In genomic region chr3:103858881-103859801, GRCm38 (mm10) we compare ENCODE assay signal across 9 mouse cellular contexts. TPM values are rescaled to one million over a fixed set of nuclear protein-coding genes. Genes with fewer than 3 reads are reported as not detected.
DNase-seq lines count a peak whose midpoint lies in the region; ATAC-seq lines count a peak whose summit lies in the region.
"Had no signal": no experiment of that assay in that cellular context is flagged by ENCODE, and none has a peak within 500 bp of the region (broad histone marks: within the 10 kb centered on the region; RNA-seq: fewer than 3 reads in every experiment).

TSS of gene Ptpn22 (plus strand) at chr3:103859795.

- H3K4me1 ChIP-seq in lung, embryonic 15.5 days: no peaks in the 10 kb centered on the region
- H3K4me1 ChIP-seq: neural tube, embryonic 15.5 days had no signal

- 53% methylated on average over 12 of the region's 12 CpGs for WGBS in lung, embryonic 15.5 days

- no peaks in the 10 kb centered on the region for H3K27me3 ChIP-seq in lung, embryonic 15.5 days
- H3K27me3 ChIP-seq in splenic B cell, adult 2 months (ENCODE audit: control insufficient read depth, insufficient read depth, low read length, poor library complexity, severe bottlenecking): no peaks in the 10 kb centered on the region
- H3K27me3 ChIP-seq: neural tube, embryonic 15.5 days had no signal

- no peaks in the 10 kb centered on the region for H3K9me3 ChIP-seq in lung, embryonic 15.5 days
- H3K9me3 ChIP-seq: neural tube, embryonic 15.5 days had no signal

- no peak within 1 kb of the TSS for H3K9ac ChIP-seq in lung, embryonic 15.5 days
- H3K9ac ChIP-seq: neural tube, embryonic 15.5 days had no signal

- no peak for ATAC-seq in lung, embryonic 15.5 days (ENCODE audit: borderline replicate concordance, extremely low read depth, low FRiP score, low TSS enrichment)

- 0 out of 2 replicates have a peak within 1 kb of the TSS, but pooled peaks have one; percentile 29 for H3K27ac ChIP-seq in lung, embryonic 15.5 days
- H3K27ac ChIP-seq: neural tube, embryonic 15.5 days had no signal

- H3K36me3 ChIP-seq in lung, embryonic 15.5 days: no peaks in the 10 kb centered on the region
- H3K36me3 ChIP-seq in splenic B cell, adult 2 months (ENCODE audit: control insufficient read depth, insufficient read depth, low read length, poor library complexity, severe bottlenecking): no peaks in the 10 kb centered on the region
- H3K36me3 ChIP-seq: neural tube, embryonic 15.5 days had no signal

- H3K4me2 ChIP-seq in lung, embryonic 15.5 days: no peak within 1 kb of the TSS; the same call in 1 of the 2 replicates
- H3K4me2 ChIP-seq: neural tube, embryonic 15.5 days had no signal

- H3K4me3 ChIP-seq in lung, embryonic 15.5 days: no peak within 1 kb of the TSS
- H3K4me3 ChIP-seq: neural tube, embryonic 15.5 days had no signal

- peak; percentile 32 for DNase-seq in heart, adult 8-10 months (ENCODE audit: low spot score)
- DNase-seq in heart, postnatal 4 days: no peak
- DNase-seq in heart, adult 9 months (ENCODE audit: low spot score in 2 of 2): peak; percentile 14 to 58
- peak; percentile 78 for DNase-seq in splenic B cell, adult 2 months (ENCODE audit: low read depth, low spot score)
- DNase-seq in right cerebral cortex, postnatal 36 days (ENCODE audit: low spot score in 2 of 2): no peak
- no peak for DNase-seq in gastrocnemius, postnatal 10 days
- no peak for DNase-seq in adrenal gland, postnatal 36 days

RNA-seq across cellular contexts. Expression of gene Ptpn22, which starts in this region (rescaled TPM):
- total RNA-seq in heart, adult 8-10 months (2022): under 1 TPM; 0.24 to 0.92 (median 0.50) TPM
- under 1 TPM; 0.57 to 0.72 TPM for total RNA-seq in heart, postnatal 4 days (2021)
- polyA plus RNA-seq in lung, embryonic 15.5 days (2015; fragmentation: Nextera tagmentation; extraction: Ambion mirVana): 1.0 and 2.5 TPM in 2 replicates
- under 1 TPM; 0.26 to 0.81 TPM for total RNA-seq in gastrocnemius, postnatal 10 days (2021)
- total RNA-seq in adrenal gland, postnatal 36 days (2021): 1 to 10 TPM; 1.4 to 1.7 TPM

Comparison
In these comparisons a context has a peak if more than half of its experiments do, and no peak if none do; other contexts are left out.
1. DNase-seq: peak in heart, adult 9 months (2 of 2) and splenic B cell, adult 2 months (single experiment); none in heart, postnatal 4 days (single experiment), right cerebral cortex, postnatal 36 days (0 of 2), gastrocnemius, postnatal 10 days (single experiment) and adrenal gland, postnatal 36 days (0 of 2).
2. Peak in DNase-seq in heart, adult 8-10 months; RNA of the gene not detected or under 1 TPM.